Mouse (Mus musculus): ENCODE measurements around the gene Clip1. TPM values are rescaled to one million over a fixed set of nuclear protein-coding genes. Genes with fewer than 3 reads are reported as not detected.

The Clip1 gene
- total RNA-seq, 1 experiment from 2014 or later: 149 TPM

GRCm38 (mm10) chr5:123679546-123680263 is 4.7 kb downstream of the Clip1 start:
- ATAC-seq (replicated peaks in 1 of 2; ENCODE audit: insufficient read depth in 1 of 2, low FRiP score in 2 of 2, low TSS enrichment in 1 of 2, low read depth in 1 of 2, poor library complexity in 2 of 2, severe bottlenecking in 2 of 2): no peak

- no peak for ATAC-seq (replicated peaks in 1 of 2; ENCODE audit: insufficient read depth in 1 of 2, low FRiP score in 2 of 2, low TSS enrichment in 1 of 2, low read depth in 1 of 2, poor library complexity in 2 of 2, severe bottlenecking in 2 of 2)
These were observed 5.3 kb downstream of the Clip1 start for GRCm38 (mm10) chr5:123679106-123679505.

- no peak for ATAC-seq (replicated peaks in 1 of 2; ENCODE audit: insufficient read depth in 1 of 2, low FRiP score in 2 of 2, low TSS enrichment in 1 of 2, low read depth in 1 of 2, poor library complexity in 2 of 2, severe bottlenecking in 2 of 2)
These were observed 8.7 kb downstream of the Clip1 start for GRCm38 (mm10) chr5:123675717-123676116.

- no peak for ATAC-seq (replicated peaks in 1 of 2; ENCODE audit: insufficient read depth in 1 of 2, low FRiP score in 2 of 2, low TSS enrichment in 1 of 2, low read depth in 1 of 2, poor library complexity in 2 of 2, severe bottlenecking in 2 of 2)
These were observed 9.2 kb downstream of the Clip1 start for GRCm38 (mm10) chr5:123675221-123675620.

- ATAC-seq (replicated peaks in 1 of 2; ENCODE audit: insufficient read depth in 1 of 2, low FRiP score in 2 of 2, low TSS enrichment in 1 of 2, low read depth in 1 of 2, poor library complexity in 2 of 2, severe bottlenecking in 2 of 2): no peak
These were observed 13.0 kb downstream of the Clip1 start for GRCm38 (mm10) chr5:123671473-123671820.

GRCm38 (mm10) chr5:123670800-123671472 is 13.5 kb downstream of the Clip1 start:
- ATAC-seq (replicated peaks in 1 of 2; ENCODE audit: insufficient read depth in 1 of 2, low FRiP score in 2 of 2, low TSS enrichment in 1 of 2, low read depth in 1 of 2, poor library complexity in 2 of 2, severe bottlenecking in 2 of 2): peak; percentile 46 to 61

- peak; percentile 26 to 63 for ATAC-seq (replicated peaks in 1 of 2; ENCODE audit: insufficient read depth in 1 of 2, low FRiP score in 2 of 2, low TSS enrichment in 1 of 2, low read depth in 1 of 2, poor library complexity in 2 of 2, severe bottlenecking in 2 of 2)
These were observed 14.2 kb downstream of the Clip1 start for GRCm38 (mm10) chr5:123669991-123670799.

- no peak for ATAC-seq (replicated peaks in 1 of 2; ENCODE audit: insufficient read depth in 1 of 2, low FRiP score in 2 of 2, low TSS enrichment in 1 of 2, low read depth in 1 of 2, poor library complexity in 2 of 2, severe bottlenecking in 2 of 2)
These were observed 16.5 kb downstream of the Clip1 start for GRCm38 (mm10) chr5:123667915-123668314.

- ATAC-seq (replicated peaks in 1 of 2; ENCODE audit: insufficient read depth in 1 of 2, low FRiP score in 2 of 2, low TSS enrichment in 1 of 2, low read depth in 1 of 2, poor library complexity in 2 of 2, severe bottlenecking in 2 of 2): no peak
These were observed 18.5 kb downstream of the Clip1 start for GRCm38 (mm10) chr5:123665956-123666355.

GRCm38 (mm10) chr5:123664329-123664728 is 20.1 kb downstream of the Clip1 start:
- ATAC-seq (replicated peaks in 1 of 2; ENCODE audit: insufficient read depth in 1 of 2, low FRiP score in 2 of 2, low TSS enrichment in 1 of 2, low read depth in 1 of 2, poor library complexity in 2 of 2, severe bottlenecking in 2 of 2): no peak

GRCm38 (mm10) chr5:123662059-123662458 is 22.4 kb downstream of the Clip1 start:
- ATAC-seq (replicated peaks in 1 of 2; ENCODE audit: insufficient read depth in 1 of 2, low FRiP score in 2 of 2, low TSS enrichment in 1 of 2, low read depth in 1 of 2, poor library complexity in 2 of 2, severe bottlenecking in 2 of 2): peak; percentile 46 to 48; a peak in 3 of 4 replicates

- 0 out of 4 replicates have a peak, but pooled peaks of 1 of the 2 experiments have one; percentile 17 for ATAC-seq (replicated peaks in 1 of 2; ENCODE audit: insufficient read depth in 1 of 2, low FRiP score in 2 of 2, low TSS enrichment in 1 of 2, low read depth in 1 of 2, poor library complexity in 2 of 2, severe bottlenecking in 2 of 2)
These were observed 22.8 kb downstream of the Clip1 start for GRCm38 (mm10) chr5:123661602-123662001.

- peak in 1 of 2 experiments; percentile 71; a peak in 2 of 4 replicates for ATAC-seq (replicated peaks in 1 of 2; ENCODE audit: insufficient read depth in 1 of 2, low FRiP score in 2 of 2, low TSS enrichment in 1 of 2, low read depth in 1 of 2, poor library complexity in 2 of 2, severe bottlenecking in 2 of 2)
These were observed 26.8 kb downstream of the Clip1 start for GRCm38 (mm10) chr5:123657651-123658050.

GRCm38 (mm10) chr5:123654937-123655336 is 29.5 kb downstream of the Clip1 start:
- ATAC-seq (replicated peaks in 1 of 2; ENCODE audit: insufficient read depth in 1 of 2, low FRiP score in 2 of 2, low TSS enrichment in 1 of 2, low read depth in 1 of 2, poor library complexity in 2 of 2, severe bottlenecking in 2 of 2): no peak

- ATAC-seq (replicated peaks in 1 of 2; ENCODE audit: insufficient read depth in 1 of 2, low FRiP score in 2 of 2, low TSS enrichment in 1 of 2, low read depth in 1 of 2, poor library complexity in 2 of 2, severe bottlenecking in 2 of 2): no peak
These were observed 31.1 kb downstream of the Clip1 start for GRCm38 (mm10) chr5:123653287-123653801.

- peak in 1 of 2 experiments; percentile 53; a peak in 3 of 4 replicates for ATAC-seq (replicated peaks in 1 of 2; ENCODE audit: insufficient read depth in 1 of 2, low FRiP score in 2 of 2, low TSS enrichment in 1 of 2, low read depth in 1 of 2, poor library complexity in 2 of 2, severe bottlenecking in 2 of 2)
These were observed 33.6 kb downstream of the Clip1 start for GRCm38 (mm10) chr5:123650825-123651224.

- no peak for ATAC-seq (replicated peaks in 1 of 2; ENCODE audit: insufficient read depth in 1 of 2, low FRiP score in 2 of 2, low TSS enrichment in 1 of 2, low read depth in 1 of 2, poor library complexity in 2 of 2, severe bottlenecking in 2 of 2)
These were observed 42.0 kb downstream of the Clip1 start for GRCm38 (mm10) chr5:123642401-123642800.
